Mouse (Mus musculus) B cell, adult (primary cell): ENCODE results near the gene Cradd. TPM values are rescaled to one million over a fixed set of nuclear protein-coding genes. Genes with fewer than 3 reads are reported as not detected.

Experiments used
- total RNA-seq: library from RNA; stranded (reverse); gene quantifications from 4 replicates; pipeline ENCODE4 v1.2.4, GENCODE M21; 2023; ENCODE audit not compliant: inconsistent age

Gene Cradd
- 9.9 to 17.6 TPM (median 15.7 TPM) in 4 replicates for total RNA-seq

DNA sequence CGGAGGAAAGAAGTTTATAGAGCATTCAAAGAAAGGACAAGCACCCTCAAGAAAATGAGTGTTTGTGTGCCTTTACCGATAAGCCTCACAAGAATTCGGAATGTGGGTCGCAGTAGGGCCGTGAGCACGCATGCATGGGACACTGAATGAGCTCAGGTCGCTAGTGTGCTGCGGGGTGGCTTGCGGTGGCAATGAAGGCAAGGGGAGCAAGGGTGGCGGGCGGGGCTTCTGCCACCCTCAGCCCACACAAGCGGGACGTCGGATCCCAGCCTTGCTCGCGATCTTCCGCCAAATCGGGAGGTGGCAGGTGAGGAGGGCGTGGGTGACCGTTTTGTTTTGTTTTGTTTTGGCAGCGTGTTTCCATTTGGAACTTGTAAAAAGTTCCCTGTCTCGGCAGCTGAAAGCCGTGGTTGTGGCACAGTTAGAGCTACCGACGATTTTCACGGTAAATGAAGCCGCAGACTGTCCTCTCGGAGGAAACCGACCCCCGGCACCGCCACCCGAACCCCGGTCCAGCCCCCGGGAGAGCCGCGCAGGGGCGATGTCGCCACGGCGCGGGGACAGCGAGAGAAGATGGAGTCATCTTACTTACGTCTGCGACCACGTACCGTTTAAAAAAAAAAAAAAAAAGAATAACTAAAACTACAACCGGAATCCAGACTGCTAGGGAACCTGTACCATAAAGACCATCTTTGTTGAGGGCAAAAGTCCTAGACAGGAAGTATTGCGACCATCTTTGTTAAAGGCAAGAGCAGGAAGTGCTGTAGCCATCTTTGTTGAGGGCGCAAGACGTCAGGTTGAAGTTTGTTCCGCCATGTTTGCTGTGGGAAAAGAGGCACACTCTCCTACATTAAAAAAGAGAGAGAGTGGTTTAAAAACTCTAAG is at the start of gene Cradd:
Cradd (minus strand) TSS at position 741 of the 885 bp plus-strand sequence.

Other genes starting within 250 kb of the Cradd start
- 4.4 to 5.7 TPM (median 4.9 TPM) in 4 replicates for gene Socs2, start 93.0 kb upstream of the Cradd start, total RNA-seq
- 44.7 to 49.8 TPM (median 45.1 TPM) in 4 replicates for gene Mrpl42, start 177.8 kb upstream of the Cradd start, total RNA-seq
- 92.2 to 128 TPM (median 118 TPM) in 4 replicates for gene Ube2n, start 191.0 kb upstream of the Cradd start, total RNA-seq
- 15.6 to 17.1 TPM (median 16.9 TPM) in 4 replicates for gene Nudt4, start 240.0 kb upstream of the Cradd start, total RNA-seq